Mouse (Mus musculus) ZHBTc4 (cell line): ENCODE measurements around the gene Dhcr24.
A peak's percentile ranks its signal among the peaks of the same experiment; 100 is the strongest.

Experiments used
- DNase-seq: peaks from one replicate; pipeline ENCODE4 v3.0.0-alpha.2; 2011; ENCODE audit warnings: low read depth, low spot score

Gene Dhcr24

DNA sequence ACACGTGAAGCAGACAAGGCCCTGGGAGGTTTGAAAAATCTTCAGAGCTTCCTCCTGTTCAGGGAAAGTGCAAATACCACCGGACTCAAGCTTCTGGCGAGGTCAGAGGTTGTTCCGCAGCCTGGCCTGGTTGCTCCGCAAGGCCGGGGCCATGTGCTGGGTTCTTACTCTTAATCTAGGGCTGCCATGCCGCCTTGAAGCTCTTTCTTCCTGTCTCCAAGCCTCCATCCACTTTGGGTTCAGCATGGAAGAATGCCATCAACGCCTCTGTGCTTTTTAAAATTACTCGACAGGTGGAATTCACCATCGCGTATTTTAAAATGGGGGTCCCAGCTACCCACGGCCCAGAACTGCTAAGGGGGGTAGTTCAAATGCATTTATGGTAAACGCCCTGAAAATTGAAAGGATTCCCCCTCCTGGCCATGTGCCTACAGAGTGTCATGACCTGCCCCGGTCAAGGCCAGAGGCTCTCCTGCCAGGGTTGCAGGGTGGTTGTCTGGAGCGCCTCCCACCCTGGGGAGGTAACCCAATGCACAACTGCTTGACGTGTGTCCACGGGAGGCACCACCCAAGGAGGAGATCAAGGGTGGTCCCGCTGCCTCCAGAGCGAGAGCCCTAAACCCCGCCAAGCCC lies 509 bp upstream of the Dhcr24 start:
- DNase-seq: peak; percentile 58

DNA sequence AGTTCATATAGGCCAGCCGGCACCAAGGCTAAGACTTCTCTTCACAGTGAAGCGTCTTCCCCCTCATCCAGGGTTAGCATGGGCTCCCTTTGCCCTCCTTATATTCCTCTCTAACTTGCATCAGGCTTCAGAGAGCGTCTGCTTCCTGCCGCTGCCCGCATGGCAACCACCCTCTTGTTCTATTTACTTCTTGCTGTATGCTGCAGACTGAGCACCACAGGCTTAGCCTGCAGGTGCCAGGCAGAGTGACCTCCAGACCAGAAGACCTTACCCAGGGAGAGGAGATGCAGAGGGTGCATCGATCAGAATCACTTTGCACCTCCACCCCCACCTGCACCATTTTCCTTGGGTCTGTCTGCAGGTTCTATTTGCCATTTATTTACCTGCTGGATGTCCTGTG lies 1.2 kb downstream of the Dhcr24 start:
- DNase-seq: no peak

DNA sequence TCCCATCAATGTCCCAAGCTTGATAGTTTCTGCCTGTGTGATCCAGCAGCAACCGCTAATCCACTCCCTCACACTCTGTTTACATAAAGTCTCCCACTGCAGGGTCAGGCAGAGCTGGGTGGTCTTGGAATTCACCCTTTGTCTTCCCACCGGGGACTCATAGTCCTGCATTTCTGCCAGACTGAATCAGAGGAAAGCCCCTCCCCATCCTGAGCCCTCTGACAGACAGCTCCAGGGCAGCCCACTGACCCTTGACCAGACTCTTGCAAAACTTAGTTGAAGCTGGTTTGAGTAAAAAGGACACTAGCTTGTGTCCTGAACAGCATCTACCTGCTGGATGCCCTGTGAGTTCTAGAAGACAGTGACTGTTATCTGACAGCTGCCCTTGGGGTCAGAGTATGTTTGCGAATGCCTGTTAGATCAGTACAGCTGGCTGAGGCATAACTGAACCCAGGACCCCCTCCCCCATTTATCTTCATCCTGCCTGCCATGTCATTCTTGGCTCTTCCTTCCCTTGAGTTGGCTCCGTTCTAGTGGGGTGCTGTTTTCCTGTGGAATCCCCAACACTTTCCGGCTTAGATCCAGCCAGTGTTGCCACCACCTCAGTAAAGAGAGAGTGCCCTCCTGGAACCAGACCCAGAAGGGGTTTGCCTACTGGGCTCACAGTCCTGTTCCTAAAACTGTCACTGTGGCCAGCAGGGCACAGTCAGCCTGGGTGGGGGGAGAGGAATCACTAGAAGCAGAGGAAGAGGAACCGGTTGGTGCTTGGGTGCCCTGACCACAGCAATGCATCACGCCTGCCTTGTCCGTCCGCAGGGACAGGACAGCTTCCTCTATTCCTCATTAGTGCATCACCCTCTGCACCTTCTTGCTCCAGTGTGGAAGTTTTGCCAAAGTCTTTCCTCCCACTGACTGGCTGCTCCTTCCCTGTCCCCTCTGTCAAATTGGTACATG lies 2.3 kb downstream of the Dhcr24 start:
- DNase-seq: no peak

DNA sequence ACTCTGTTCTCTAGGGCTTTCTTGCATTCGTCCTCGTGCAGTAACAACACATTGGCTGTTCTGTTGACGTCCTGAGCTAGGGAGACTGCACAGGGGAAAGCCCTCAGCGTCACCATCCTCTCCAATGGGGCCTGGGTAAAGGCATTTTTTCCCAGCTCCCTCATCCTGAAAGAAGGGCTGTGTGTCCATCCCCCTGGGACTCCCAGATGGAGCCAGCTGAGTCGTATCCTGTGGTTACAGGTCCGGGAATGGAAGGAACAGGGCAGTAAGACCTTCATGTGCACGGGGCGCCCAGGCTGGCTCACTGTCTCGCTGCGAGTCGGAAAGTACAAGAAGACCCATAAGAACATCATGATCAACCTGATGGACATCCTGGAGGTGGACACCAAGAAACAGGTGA lies 3.3 kb downstream of the Dhcr24 start:
- DNase-seq: no peak

DNA sequence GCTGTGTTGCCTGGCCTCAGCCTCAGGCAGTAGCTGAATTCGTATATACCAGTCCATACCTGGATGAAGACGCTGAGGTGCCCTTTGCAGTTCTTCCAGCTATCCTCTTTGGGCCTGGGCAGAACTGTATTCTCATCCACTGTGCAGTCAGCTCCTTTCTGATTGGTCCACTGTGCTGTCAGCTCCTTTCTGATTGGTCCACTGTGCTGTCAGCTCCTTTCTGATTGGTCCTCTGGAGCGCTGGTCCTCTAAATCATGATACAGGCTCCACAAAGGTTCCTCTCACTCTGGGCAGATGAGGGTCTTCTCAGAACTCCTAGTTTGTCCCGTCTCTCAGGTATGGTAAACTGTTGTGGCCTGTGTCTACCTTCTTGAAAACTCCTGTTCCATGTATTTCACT lies 8.8 kb downstream of the Dhcr24 start:
- peak; percentile 81 for DNase-seq

DNA sequence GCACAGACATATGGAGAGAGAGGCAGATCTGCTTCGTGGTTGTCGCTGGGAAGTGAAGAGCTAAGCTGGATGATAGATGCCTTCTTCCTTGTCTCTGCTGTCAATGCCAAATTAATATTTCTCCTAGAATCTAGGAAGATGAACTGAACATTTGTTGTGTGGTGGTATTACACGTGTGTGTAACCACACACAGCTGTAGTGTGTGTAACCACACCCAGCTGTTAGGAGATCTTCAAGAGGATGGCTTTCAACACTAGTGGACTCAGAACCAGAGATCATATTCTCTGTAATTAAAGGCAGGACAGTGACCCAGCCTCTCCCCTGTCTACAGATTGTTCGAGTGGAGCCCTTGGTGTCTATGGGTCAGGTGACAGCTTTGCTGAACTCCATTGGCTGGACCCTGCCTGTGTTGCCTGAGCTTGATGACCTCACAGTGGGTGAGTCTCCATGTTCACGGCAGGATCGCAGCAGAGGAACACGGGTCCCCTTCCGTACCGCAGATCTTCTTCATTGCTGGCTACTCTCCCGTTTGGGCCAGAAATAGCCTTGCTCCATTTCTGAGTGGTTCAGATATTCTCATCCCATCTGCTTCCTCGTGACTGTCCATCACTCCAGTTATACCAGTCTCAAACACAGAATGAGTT lies 10.4 kb downstream of the Dhcr24 start:
- DNase-seq: no peak

DNA sequence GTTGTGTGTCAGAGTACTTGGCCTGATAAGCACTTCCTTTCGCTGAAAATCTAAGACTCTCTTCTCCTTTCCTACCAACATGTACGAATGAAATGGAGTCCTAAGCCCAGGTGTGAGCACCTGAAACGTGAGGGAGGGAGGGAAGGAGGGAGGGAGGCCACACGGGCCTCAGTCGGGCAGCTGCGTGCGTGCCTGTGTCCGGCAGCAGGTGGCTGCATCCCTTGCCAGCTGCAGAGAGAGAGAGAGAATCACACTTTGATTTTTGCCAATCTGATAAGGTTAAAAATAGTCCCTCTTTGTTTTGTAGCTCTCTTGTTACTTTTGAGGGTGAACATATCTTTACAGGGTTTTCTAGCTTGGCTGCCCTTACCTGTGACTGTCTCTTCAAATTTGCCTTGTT lies 14.2 kb downstream of the Dhcr24 start:
- no peak for DNase-seq

DNA sequence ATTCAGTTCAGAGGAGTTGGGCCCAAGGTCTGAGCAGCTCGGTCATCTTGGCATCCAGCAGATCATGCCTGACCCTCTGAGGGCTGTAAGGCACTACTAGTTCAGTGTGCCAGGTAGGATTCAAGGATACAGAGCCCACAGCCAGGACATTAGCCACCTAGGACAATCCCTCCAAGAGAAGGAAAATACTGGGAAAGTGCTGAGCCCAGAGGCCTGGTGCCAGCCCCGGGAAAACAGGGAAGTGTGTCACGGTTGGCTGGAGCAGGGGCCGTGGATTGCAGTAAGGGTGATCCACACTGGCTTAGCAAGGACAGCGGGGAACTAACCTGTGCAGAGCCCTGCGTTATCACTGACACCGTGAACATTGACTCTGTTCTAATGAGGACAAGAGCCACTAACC lies 16.7 kb downstream of the Dhcr24 start:
- no peak for DNase-seq

DNA sequence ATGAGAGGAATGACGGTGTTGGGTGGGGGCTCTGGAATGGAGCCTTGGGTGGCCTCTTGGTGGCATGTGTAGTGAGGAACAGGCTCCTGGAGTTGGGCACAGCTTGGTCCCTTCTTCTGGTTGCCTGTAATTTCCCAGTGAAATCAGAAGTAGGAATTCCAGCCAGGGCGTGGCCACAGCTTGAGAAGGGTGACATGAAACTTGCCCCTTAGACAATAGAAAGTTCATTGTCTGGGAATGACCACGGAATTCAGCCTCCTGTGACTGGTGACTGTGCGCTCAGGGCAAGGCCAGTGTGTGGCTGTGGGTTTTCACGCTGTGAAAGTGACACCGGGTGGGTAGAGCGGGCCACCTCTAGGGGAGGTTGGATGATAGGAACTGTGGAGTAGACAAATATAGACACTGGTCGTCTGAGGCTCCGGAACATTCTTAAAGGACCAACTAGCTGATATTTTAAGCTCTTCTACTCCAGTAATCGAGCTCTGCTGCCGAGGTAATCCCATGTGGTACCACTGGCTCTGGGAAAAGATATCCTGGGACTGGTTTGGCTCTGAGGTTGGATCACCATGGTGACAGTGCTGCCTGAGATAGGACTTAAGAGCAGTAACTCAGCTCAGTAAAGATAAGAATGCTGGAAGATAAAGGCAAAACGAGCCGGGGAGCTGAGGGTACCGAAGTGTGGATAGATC lies 20.5 kb downstream of the Dhcr24 start:
- DNase-seq: peak; percentile 72

DNA sequence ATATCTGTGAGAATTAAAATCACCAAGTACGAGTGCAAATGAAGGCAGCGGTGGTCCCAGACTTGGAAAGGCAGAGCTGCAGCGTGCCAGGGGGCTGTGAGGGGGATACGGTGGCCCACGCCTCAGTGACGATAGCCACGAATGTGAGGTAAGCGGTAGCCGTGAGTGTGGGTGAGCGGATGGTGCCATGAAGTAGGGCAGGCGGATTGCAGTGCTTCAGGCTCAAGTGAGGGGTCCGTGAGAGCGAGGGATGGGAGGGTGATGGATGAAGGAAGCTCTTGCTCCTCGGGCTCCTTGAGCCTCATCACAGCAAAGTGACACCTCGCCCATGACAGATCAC lies 21.0 kb downstream of the Dhcr24 start:
- no peak for DNase-seq

DNA sequence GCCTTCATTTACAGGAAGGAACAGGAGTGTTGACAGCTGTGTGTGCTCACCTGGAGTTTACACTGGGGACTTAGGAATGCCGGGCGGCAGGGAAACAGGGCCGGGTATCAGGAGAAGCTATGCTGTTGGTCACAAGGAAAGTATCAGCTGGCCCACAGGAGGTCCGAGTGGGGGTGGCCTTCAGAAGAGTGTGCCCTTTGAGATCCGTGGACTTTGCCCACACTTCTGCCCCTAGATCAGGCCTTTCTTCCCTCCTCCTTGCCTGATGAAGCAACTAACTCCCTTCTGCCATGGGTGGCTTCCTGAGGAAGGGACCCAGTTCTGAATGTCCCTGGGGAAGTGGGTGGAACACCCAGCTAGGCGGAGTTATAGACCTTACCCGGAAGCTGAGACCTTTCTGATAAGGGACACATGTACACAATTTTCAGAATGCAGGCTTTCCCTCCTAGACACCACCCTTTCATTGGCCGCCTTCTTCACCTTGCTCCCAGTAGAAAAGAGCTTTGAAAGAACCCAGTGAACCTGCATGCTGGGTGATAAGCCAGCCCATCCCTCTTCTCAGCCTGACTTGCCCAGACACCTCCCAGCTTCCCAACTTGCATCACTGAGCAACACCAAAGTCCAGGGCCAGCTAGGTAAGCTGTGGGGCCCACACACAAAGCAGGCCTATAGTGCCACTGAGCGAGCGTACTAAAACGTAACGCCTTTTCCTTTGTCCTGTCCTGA lies 21.8 kb downstream of the Dhcr24 start:
- DNase-seq: peak; percentile 56

DNA sequence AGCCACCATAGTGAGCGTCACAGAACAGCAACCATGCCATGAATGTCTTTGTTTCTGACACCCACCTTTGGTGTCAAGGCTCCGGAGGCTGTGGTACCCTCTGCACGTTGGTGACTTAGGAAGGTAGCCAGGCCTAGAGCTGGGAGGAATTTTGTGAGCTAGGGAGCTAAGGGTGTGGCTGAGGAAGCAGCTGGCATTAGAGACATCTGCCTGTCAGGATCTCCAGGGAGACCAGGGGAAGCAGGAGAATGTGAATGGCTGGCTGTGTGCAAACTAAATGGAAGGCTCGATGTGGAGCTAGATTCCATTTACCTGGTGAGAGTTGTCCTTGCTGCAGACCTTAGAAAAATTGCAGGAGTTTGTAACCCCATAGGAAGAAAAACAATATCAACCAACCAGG lies 23.8 kb downstream of the Dhcr24 start:
- DNase-seq: no peak

DNA sequence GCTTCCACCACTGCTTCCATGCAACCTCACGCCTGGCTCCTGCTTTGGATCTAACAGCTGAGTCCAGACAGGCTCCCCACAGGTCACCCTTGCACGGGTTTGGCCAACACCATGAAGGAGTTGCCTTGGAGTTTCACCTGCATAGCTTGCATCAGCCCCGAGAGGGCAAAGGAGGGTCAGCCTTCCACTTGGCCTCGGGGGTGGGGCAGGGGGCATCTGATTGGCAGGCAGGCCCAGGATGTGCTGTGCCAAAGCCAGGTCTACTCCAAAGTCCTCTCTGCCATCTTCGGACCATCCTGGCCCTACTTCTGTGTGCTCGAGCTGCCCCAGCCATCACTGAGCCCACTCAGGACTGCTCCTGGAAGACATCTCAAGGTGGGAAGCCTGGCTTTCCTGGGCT lies 26.2 kb downstream of the Dhcr24 start:
- no peak for DNase-seq

DNA sequence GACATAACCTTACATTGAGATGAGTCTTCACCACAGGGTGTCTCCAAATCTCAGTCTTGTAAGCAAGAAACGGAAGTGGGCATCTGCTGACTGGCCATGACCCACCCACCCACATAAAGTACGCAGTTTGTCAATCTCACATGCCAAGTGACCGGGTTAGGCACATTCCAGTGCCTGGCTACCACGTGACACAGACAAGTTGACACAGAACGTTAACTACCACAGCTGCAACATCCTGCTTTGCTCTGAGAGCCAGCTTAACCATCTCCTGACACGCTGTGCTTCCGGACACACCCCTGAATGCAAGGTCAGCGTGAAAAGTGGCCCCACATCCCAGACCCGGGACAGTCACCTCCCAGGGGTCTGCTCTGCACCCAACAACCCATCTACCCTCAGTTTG lies 29.3 kb downstream of the Dhcr24 start:
- peak; percentile 78 for DNase-seq

DNA sequence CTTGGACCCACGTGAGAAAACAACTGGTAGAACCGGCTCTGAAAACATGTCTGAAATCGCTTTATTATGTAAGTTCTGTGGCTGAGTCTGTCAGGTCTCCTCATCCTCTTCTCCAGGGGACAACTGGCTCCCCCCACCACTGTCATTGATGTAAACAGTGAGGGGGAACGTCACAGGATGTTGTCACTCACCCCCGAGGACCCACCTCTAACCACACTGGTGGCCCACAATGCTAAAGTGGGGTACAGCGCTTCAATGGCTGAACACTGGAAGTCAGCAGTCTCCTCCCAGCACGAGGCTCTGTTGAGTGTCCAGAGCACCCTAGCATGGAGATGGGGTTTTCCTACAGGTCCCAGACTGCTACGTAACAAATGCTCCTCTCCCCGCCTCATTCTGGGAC lies 30.0 kb downstream of the Dhcr24 start:
- no peak for DNase-seq

DNA sequence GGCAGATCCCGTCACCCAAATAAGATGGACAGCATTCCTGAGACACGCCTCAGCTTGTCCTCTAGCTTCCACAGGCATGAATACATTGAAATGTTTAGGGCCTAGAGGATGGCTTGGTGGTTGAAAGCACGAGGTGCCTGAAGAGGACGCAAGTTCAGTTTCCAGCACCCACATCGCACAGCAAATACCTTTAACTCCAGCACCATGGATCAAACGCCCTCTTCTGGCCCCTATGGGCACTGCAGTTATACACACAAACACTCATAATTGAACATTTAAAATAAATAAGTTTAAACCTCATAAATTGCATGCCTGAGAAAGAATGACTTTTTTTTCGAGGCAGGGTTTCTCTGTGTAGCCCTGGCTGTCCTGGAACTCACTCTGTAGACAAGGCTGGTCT lies 32.8 kb downstream of the Dhcr24 start:
- peak; percentile 77 for DNase-seq

DNA sequence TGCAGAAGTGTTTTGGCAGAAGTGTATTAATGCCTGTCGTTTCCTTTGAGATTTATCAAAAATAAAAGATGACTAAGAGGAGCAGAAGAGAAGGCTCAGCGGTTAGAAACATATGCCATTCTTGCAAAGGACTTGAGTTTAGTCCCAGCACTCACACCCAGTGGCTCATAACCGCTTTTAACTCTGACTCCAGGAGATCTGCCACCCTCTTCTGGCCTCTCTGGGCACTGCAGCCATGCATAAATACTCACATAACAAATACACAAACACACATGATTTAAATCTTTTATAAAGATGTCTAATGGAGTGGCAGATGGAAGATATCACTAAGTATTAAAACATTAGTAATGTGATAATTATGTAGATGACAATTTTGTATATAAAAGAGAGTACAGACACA lies 35.4 kb downstream of the Dhcr24 start:
- DNase-seq: peak; percentile 67

DNA sequence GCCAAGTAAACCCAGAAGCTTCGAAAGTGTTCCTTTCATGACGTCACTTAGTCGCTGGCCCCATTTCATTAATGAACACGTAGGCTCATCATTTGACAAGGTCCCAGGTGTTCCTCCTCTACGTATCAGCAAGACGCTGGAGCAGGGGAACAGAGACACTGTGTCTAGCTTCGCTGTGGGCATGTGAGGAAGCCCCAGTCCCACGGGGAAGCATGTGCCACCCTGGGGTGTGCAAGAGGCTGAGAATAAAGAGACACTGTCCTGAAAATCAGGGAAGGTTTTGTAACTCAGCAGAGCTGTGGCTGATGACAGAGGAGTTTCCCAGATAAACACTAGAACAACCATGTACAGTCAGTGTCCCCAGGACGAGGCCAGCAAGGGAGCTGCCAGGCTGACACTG lies 36.2 kb downstream of the Dhcr24 start:
- DNase-seq: no peak

DNA sequence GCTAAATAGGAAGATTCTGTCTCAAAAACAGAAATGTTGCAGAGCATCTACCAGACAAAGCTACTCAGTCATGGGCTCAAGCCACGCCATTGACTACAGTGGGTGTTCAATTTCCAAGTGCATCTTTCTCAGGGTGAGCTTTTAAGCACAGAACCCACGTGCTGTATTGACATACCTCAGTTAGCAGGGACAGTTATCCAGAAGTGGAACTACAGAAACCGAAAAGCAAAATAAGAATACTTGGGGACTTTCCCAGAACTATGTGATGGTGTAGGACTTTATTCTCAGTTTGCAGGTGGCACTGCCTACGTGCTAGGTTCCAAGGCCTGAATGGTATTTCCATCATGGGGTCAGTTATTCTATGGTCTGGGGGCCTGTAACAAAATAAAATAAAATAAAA lies 36.9 kb downstream of the Dhcr24 start:
- DNase-seq: no peak

DNA sequence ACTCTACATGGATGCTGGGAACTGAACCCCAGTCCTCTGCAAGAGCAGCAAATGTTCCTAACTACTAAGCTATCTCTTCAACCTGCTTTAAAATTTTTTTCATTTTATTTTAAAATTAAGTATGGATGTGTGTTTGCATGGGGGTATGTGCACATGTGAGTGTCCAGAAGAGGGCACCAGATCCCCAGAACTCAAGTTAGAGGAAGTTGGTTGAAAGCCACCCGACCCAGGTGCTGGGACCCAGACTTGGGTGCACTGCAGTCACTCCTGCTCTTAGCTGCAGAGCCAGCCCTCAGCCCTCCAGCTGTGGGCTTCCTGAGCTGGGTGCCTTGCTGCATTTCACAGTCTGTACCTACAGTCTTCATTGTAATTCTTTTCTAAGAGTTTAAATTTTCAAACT lies 38.6 kb downstream of the Dhcr24 start:
- peak; percentile 68 for DNase-seq

DNA sequence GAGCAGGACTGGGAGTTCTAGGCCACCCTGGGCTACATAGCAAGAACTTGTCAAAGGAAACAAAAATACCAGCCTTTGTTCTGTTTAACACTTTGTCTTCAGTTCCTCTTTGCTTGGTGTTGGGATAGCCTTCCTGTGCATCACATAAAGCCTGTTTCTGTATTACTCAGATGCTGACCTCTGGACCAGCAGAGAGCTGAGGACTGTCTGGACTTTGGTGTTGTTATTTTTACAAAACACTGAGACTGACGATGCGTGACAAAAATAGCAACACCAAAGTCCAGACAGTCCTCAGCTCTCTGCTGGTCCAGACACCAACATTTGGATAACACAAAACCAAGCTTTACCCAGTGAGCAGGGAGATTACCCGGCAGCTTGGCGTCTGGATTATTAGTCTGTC lies 39.9 kb downstream of the Dhcr24 start:
- DNase-seq: no peak
